Mouse (Mus musculus): ENCODE data around the gene Olfr1347.
"Not testable (repeated sequence)": the region's sequence is repeated elsewhere in the genome, so short reads cannot be mapped to it uniquely, and the experiment has no call there.

Olfr1347 gene

GRCm38 (mm10) chr7:6499655-6500054 lies at the start of gene Olfr1347:
Olfr1347 (minus strand) TSS chr7:6499755.
- DNase-seq (ENCODE audit: low spot score in 2 of 2), result no peak

- DNase-seq (ENCODE audit: low spot score in 2 of 2), result no peak
Measured at GRCm38 (mm10) chr7:6526141-6526540, 26.6 kb upstream of the Olfr1347 start.

- DNase-seq (ENCODE audit: low spot score in 2 of 2), result no peak
Measured at GRCm38 (mm10) chr7:6525001-6525400, 25.4 kb upstream of the Olfr1347 start.

GRCm38 (mm10) chr7:6522850-6523249 lies 23.3 kb upstream of the Olfr1347 start, which contains the start of gene Olfr1349:
Olfr1349 (minus strand) TSS chr7:6522950.
- no peak for DNase-seq (ENCODE audit: low spot score in 2 of 2)

GRCm38 (mm10) chr7:6521666-6522065 lies 22.1 kb upstream of the Olfr1347 start:
- DNase-seq (ENCODE audit: low spot score in 2 of 2), result no peak

GRCm38 (mm10) chr7:6508648-6509047 lies 9.1 kb upstream of the Olfr1347 start, which contains the start of gene Olfr1348:
Olfr1348 (minus strand) TSS chr7:6508748.
- DNase-seq (ENCODE audit: low spot score in 2 of 2), result no peak

- DNase-seq (ENCODE audit: low spot score in 2 of 2), result no peak
Measured at GRCm38 (mm10) chr7:6486841-6487240, 12.7 kb downstream of the Olfr1347 start, which contains the start of gene Olfr5. Olfr5 (minus strand) TSS chr7:6486941.

GRCm38 (mm10) chr7:6477633-6478032 lies 21.9 kb downstream of the Olfr1347 start:
- DNase-seq (ENCODE audit: low spot score in 2 of 2), result not testable (repeated sequence)

- DNase-seq (ENCODE audit: low spot score in 2 of 2), result no peak
Measured at GRCm38 (mm10) chr7:6466951-6467350, 32.6 kb downstream of the Olfr1347 start, which contains the start of gene Olfr1346. Olfr1346 (plus strand) TSS chr7:6467101.

GRCm38 (mm10) chr7:6456399-6456798 lies 43.2 kb downstream of the Olfr1347 start:
- DNase-seq (ENCODE audit: low spot score in 2 of 2), result no peak

GRCm38 (mm10) chr7:6455868-6456267 lies 43.7 kb downstream of the Olfr1347 start, which contains the start of gene Olfr1336:
Olfr1336 (plus strand) TSS chr7:6456168.
- DNase-seq (ENCODE audit: low spot score in 2 of 2), result no peak

- no peak for DNase-seq (ENCODE audit: low spot score in 2 of 2)
Measured at GRCm38 (mm10) chr7:6447771-6448170, 51.8 kb downstream of the Olfr1347 start.

- no peak for DNase-seq (ENCODE audit: low spot score in 2 of 2)
Measured at GRCm38 (mm10) chr7:6441173-6441572, 58.4 kb downstream of the Olfr1347 start.

GRCm38 (mm10) chr7:6438388-6438787 lies 61.2 kb downstream of the Olfr1347 start, which contains the start of gene Olfr1344:
Olfr1344 (plus strand) TSS chr7:6438688.
- DNase-seq (ENCODE audit: low spot score in 2 of 2), result no peak
